Mouse (Mus musculus) bone marrow, adult 2 months (tissue): Measurements from ENCODE around the gene Alox12b.

Experiments
- CTCF ChIP-seq: fragments of 200-500 bp; IDR thresholded peaks from 2 replicates; pipeline ENCODE4 v1.5.1; 2011; ENCODE audit warnings: low read length, control low read depth; ENCODE audit not compliant: control insufficient read depth, insufficient read depth
- POLR2A ChIP-seq: fragments of 200-500 bp; IDR thresholded peaks from 2 replicates; pipeline ENCODE4 v1.6.1; 2011; ENCODE audit warnings: low read depth, mild to moderate bottlenecking, control low read depth, low read length, borderline replicate concordance; ENCODE audit not compliant: control insufficient read depth

GRCm38 (mm10) chr11:69124498-69124847, 32.3 kb upstream of the Alox12b start:
- TF ChIP-seq CTCF (no peak), POLR2A (no peak)
